Mouse (Mus musculus) limb, embryonic 14.5 days (tissue): ENCODE data around the gene Ncoa5. TPM values are rescaled to one million over a fixed set of nuclear protein-coding genes. Genes with fewer than 3 reads are reported as not detected.

Experiments used
- ATAC-seq: fragments of 200-750 bp; cut with Nextera tagmentation; 2 replicates; pipeline ENCODE4 v1.8.0; 2017; ENCODE audit warnings: low read depth, moderate number of reproducible peaks, moderate TSS enrichment; ENCODE audit not compliant: low FRiP score
- DNase-seq: peaks from one replicate; pipeline ENCODE4 v3.0.0-alpha.2; 2015; ENCODE audit warnings: low spot score
- H3K27ac ChIP-seq: fragments of 300-500 bp; sonication (generic); replicated peaks from 2 replicates; pipeline ENCODE4 v1.5.1; 2014; ENCODE audit warnings: low read depth, mild to moderate bottlenecking, low read length, moderate library complexity, mixed read lengths
- H3K27me3 ChIP-seq: fragments of 300-500 bp; sonication (generic); 2 replicates; pipeline ENCODE4 v1.6.1; 2014; ENCODE audit warnings: low read length, mixed read lengths; ENCODE audit not compliant: control insufficient read depth, insufficient read depth
- H3K36me3 ChIP-seq: fragments of 300-500 bp; sonication (generic); 2 replicates; pipeline ENCODE4 v1.6.1; 2014; ENCODE audit warnings: mild to moderate bottlenecking, low read length, moderate library complexity, mixed read lengths; ENCODE audit not compliant: control insufficient read depth, insufficient read depth
- H3K4me1 ChIP-seq: fragments of 300-500 bp; sonication (generic); 2 replicates; pipeline ENCODE4 v1.6.1; 2014; ENCODE audit warnings: antibody characterized with exemption, low read length, mixed read lengths; ENCODE audit not compliant: control insufficient read depth, insufficient read depth
- H3K4me2 ChIP-seq: fragments of 300-500 bp; sonication (generic); replicated peaks from 2 replicates; pipeline ENCODE4 v1.6.1; 2014; ENCODE audit warnings: low read depth, mild to moderate bottlenecking, low read length, moderate library complexity; ENCODE audit not compliant: severe bottlenecking
- H3K4me3 ChIP-seq: fragments of 300-500 bp; sonication (generic); replicated peaks from 2 replicates; pipeline ENCODE4 v1.5.1; 2014; ENCODE audit warnings: low read length
- H3K9ac ChIP-seq: fragments of 300-500 bp; sonication (generic); 2 replicates; pipeline ENCODE4 v1.6.1; 2014; ENCODE audit warnings: mild to moderate bottlenecking, low read depth, low read length, moderate library complexity; ENCODE audit not compliant: severe bottlenecking
- H3K9me3 ChIP-seq: fragments of 300-500 bp; sonication (generic); 2 replicates; pipeline ENCODE4 v1.6.1; 2016; ENCODE audit warnings: low read length; ENCODE audit not compliant: control insufficient read depth
- POLR2A ChIP-seq: fragments of 200-500 bp; IDR thresholded peaks from 2 replicates; pipeline ENCODE4 v1.8.0; 2012; ENCODE audit warnings: inconsistent platforms, mild to moderate bottlenecking, moderate library complexity, borderline replicate concordance; ENCODE audit not compliant: insufficient read depth, insufficient read length; ENCODE audit errors: extremely low read depth
- WGBS: fragments of 180-500 bp; shearing (Covaris S2); extraction: QIAGEN DNeasy Blood & Tissue Kit; methylation state at CpG from one replicate; pipeline ENCODE4 v1.1.7; 2014; 5-methylcytosine and 5-hydroxymethylcytosine counted together
- polyA plus RNA-seq, 2 experiments: library from polyadenylated mRNA; depleted of rRNA in 1 of 2; stranded (reverse) in 1 of 2; unstranded in 1 of 2; fragments of >200 nt; fragmentation: Nextera tagmentation in 1 of 2; extraction: Ambion mirVana in 1 of 2; gene quantifications; 2 replicates each; pipeline versions ENCODE4 v1.2.1 to v1.2.3; 2012 to 2014

Gene Ncoa5
- polyA plus RNA-seq, 2 experiments: 58.7 to 77.3 TPM

- DNase-seq: no peak
- Histone ChIP-seq H3K9ac (no peak overlapping the region), H3K27me3 (no peaks in the 10 kb centered on the region), H3K4me3 (no peak overlapping the region), H3K9me3 (no peaks in the 10 kb centered on the region), H3K27ac (no peak overlapping the region), H3K4me1 (no peaks in the 10 kb centered on the region), H3K36me3 (peaks cover 89% of the 10 kb centered on the region), H3K4me2 (no peak overlapping the region)
- no peak for TF ChIP-seq POLR2A
- 96% methylated on average over 14 of the region's 14 CpGs for WGBS
- ATAC-seq: no peak
Observed at GRCm38 (mm10) chr2:165009161-165009560, 25.5 kb downstream of the Ncoa5 start.

- no peak overlapping the region for H3K4me3 ChIP-seq
- H3K36me3 ChIP-seq: peaks cover 96% of the 10 kb centered on the region
- no peaks in the 10 kb centered on the region for H3K27me3 ChIP-seq
- no peaks in the 10 kb centered on the region for H3K9me3 ChIP-seq
- ATAC-seq (no peak), DNase-seq (no peak)
- no peak for TF ChIP-seq POLR2A
- 100% methylated on average over 1 of the region's 1 CpGs for WGBS
- H3K4me1 ChIP-seq: no peaks in the 10 kb centered on the region
- H3K9ac ChIP-seq: no peak overlapping the region
- H3K27ac ChIP-seq: no peak overlapping the region
- no peak overlapping the region for H3K4me2 ChIP-seq
Observed at GRCm38 (mm10) chr2:165007986-165008385, 26.7 kb downstream of the Ncoa5 start.

GRCm38 (mm10) chr2:165006813-165007212 is 27.9 kb downstream of the Ncoa5 start:
- Histone ChIP-seq H3K36me3 (peaks cover 97% of the 10 kb centered on the region), H3K4me2 (no peak overlapping the region), H3K9ac (no peak overlapping the region), H3K9me3 (no peaks in the 10 kb centered on the region), H3K4me1 (no peaks in the 10 kb centered on the region), H3K27ac (no peak overlapping the region), H3K4me3 (no peak overlapping the region), H3K27me3 (no peaks in the 10 kb centered on the region)
- ATAC-seq: no peak
- DNase-seq: no peak
- WGBS: 95% methylated on average over 4 of the region's 4 CpGs
- no peak for TF ChIP-seq POLR2A

DNA sequence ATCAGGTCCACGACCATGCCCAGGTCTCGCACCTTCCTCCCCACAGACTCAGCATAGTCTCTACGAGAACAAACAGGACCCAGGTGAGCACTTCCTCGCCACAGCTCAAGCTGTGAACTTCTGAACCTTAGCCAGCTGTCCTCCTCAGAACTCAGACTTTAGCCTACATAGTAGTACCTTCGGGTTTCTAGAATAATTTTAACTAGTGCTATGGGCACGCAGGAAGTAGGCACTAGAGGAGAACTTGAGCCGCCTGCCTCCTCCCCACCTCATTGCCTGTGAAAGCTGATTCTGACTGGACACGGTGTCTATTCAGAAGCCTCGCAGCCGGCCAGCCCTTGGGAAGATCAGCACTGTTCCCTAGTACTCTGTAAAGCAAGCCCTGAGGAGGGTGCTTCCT is 30.4 kb downstream of the Ncoa5 start:
- no peak for ATAC-seq

GRCm38 (mm10) chr2:165003108-165003507 is 31.6 kb downstream of the Ncoa5 start:
- ATAC-seq: no peak
- H3K27me3 ChIP-seq: peaks cover 11% of the 10 kb centered on the region
- H3K27ac ChIP-seq: no peak overlapping the region
- no peak overlapping the region for H3K4me2 ChIP-seq
- no peak overlapping the region for H3K9ac ChIP-seq
- WGBS: 92% methylated on average over 3 of the region's 3 CpGs
- H3K4me3 ChIP-seq: no peak overlapping the region
- no peak for DNase-seq
- peaks cover 90% of the 10 kb centered on the region for H3K36me3 ChIP-seq
- TF ChIP-seq POLR2A: no peak
- H3K4me1 ChIP-seq: peaks cover 7% of the 10 kb centered on the region
- no peaks in the 10 kb centered on the region for H3K9me3 ChIP-seq

More for the DNA sequence above, 30.4 kb downstream of the Ncoa5 start:
- no peak overlapping the region for H3K9ac ChIP-seq
- no peak for DNase-seq
- no peak overlapping the region for H3K4me2 ChIP-seq
- no peak for TF ChIP-seq POLR2A
- H3K9me3 ChIP-seq: no peaks in the 10 kb centered on the region
- no peak overlapping the region for H3K4me3 ChIP-seq
- no peak overlapping the region for H3K27ac ChIP-seq
- WGBS: 80% methylated on average over 10 of the region's 10 CpGs
- H3K4me1 ChIP-seq: no peaks in the 10 kb centered on the region
- peaks cover 98% of the 10 kb centered on the region for H3K36me3 ChIP-seq
- no peaks in the 10 kb centered on the region for H3K27me3 ChIP-seq

- H3K4me3 ChIP-seq: no peak overlapping the region
- TF ChIP-seq POLR2A: no peak
- peaks cover 17% of the 10 kb centered on the region for H3K4me1 ChIP-seq
- H3K9ac ChIP-seq: no peak overlapping the region
- H3K27me3 ChIP-seq: peaks cover 23% of the 10 kb centered on the region
- DNase-seq: no peak
- H3K36me3 ChIP-seq: peaks cover 79% of the 10 kb centered on the region
- ATAC-seq: no peak
- no peak overlapping the region for H3K27ac ChIP-seq
- 95% methylated on average over 13 of the region's 13 CpGs for WGBS
- H3K9me3 ChIP-seq: no peaks in the 10 kb centered on the region
- H3K4me2 ChIP-seq: no peak overlapping the region
Observed at GRCm38 (mm10) chr2:165001958-165002357, 32.7 kb downstream of the Ncoa5 start.
